Mouse (Mus musculus) lung, embryonic 16.5 days (tissue): ENCODE data around the gene Gm7694. TPM values are rescaled to one million over a fixed set of nuclear protein-coding genes. Genes with fewer than 3 reads are reported as not detected.

Experiments used
- ATAC-seq: fragments of 200-750 bp; cut with Nextera tagmentation; 2 replicates; pipeline ENCODE4 v1.8.0; 2017; ENCODE audit warnings: low read depth, mild to moderate bottlenecking, moderate library complexity
- H3K27ac ChIP-seq: fragments of 300-500 bp; sonication (generic); 2 replicates; pipeline ENCODE4 v1.5.1; 2014; ENCODE audit warnings: mild to moderate bottlenecking, control low read depth, low read length
- H3K27me3 ChIP-seq: fragments of 300-500 bp; sonication (generic); 2 replicates; pipeline ENCODE4 v1.6.1; 2014; ENCODE audit warnings: low read depth, low read length, mixed read lengths; ENCODE audit not compliant: control insufficient read depth, insufficient read depth
- H3K36me3 ChIP-seq: fragments of 300-500 bp; sonication (generic); 2 replicates; pipeline ENCODE4 v1.6.1; 2014; ENCODE audit warnings: low read length; ENCODE audit not compliant: control insufficient read depth, insufficient read depth
- H3K4me1 ChIP-seq: fragments of 300-500 bp; sonication (generic); replicated peaks from 2 replicates; pipeline ENCODE4 v1.6.1; 2014; ENCODE audit warnings: low read length, mixed read lengths; ENCODE audit not compliant: control insufficient read depth, insufficient read depth
- H3K4me2 ChIP-seq: fragments of 300-500 bp; sonication (generic); 2 replicates; pipeline ENCODE4 v1.6.1; 2014; ENCODE audit warnings: low read depth, low read length, control low read depth
- H3K4me3 ChIP-seq: fragments of 300-500 bp; sonication (generic); 2 replicates; pipeline ENCODE4 v1.5.1; 2014; ENCODE audit warnings: mild to moderate bottlenecking, low read length, control low read depth
- H3K9ac ChIP-seq: fragments of 300-500 bp; sonication (generic); 2 replicates; pipeline ENCODE4 v1.6.1; 2014; ENCODE audit warnings: low read length, control low read depth
- H3K9me3 ChIP-seq: fragments of 300-500 bp; sonication (generic); 2 replicates; pipeline ENCODE4 v1.6.1; 2016; ENCODE audit warnings: low read length; ENCODE audit not compliant: control insufficient read depth
- WGBS: fragments of 180-500 bp; shearing (Covaris S2); extraction: QIAGEN DNeasy Blood & Tissue Kit; methylation state at CpG from one replicate; pipeline ENCODE4 v1.1.7; 2014; 5-methylcytosine and 5-hydroxymethylcytosine counted together
- polyA plus RNA-seq: library from polyadenylated mRNA; unstranded; fragments of >200 nt; fragmentation: Nextera tagmentation; extraction: Ambion mirVana; gene quantifications from 2 replicates; pipeline ENCODE4 v1.2.1, GENCODE M21; 2015

Gm7694 gene
- polyA plus RNA-seq, 1 experiment from 2014 or later: 3.3 TPM

GRCm38 (mm10) chr1:170324312-170324711 lies 18.2 kb upstream of the Gm7694 start:
- peak; percentile 37; the same call in 1 of the 2 replicates for ATAC-seq
- H3K27ac ChIP-seq: no peak overlapping the region
- WGBS: 61% methylated on average over 1 of the region's 1 CpGs

DNA sequence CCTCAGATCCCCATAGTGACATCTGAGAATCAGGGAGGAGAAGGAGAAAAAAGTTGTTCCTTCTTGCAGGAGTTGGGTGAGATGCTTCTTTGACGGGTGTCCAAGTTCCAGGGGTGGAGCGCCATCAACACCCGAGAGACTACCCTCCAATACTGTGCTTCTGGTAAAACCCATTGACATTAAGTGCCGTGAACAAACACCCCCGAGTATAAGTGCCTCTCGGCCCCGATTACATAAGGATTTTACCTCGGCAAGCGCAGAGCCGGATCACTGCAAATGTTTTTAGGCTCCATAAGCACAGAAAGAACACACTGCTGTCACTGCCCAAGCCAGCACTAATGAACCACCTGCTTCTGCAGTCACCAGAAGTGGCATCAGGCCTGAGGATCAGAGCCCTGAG lies 16.9 kb upstream of the Gm7694 start:
- H3K36me3 ChIP-seq: no peaks in the 10 kb centered on the region
- no peak overlapping the region for H3K27ac ChIP-seq
- peak; percentile 86 for ATAC-seq
- WGBS: 62% methylated on average over 10 of the region's 10 CpGs
- H3K27me3 ChIP-seq: no peaks in the 10 kb centered on the region
- no peak overlapping the region for H3K9ac ChIP-seq
- H3K4me3 ChIP-seq: no peak overlapping the region
- H3K4me2 ChIP-seq: no peak overlapping the region
- peaks cover 5% of the 10 kb centered on the region for H3K4me1 ChIP-seq
- H3K9me3 ChIP-seq: no peaks in the 10 kb centered on the region

More at GRCm38 (mm10) chr1:170324312-170324711, 18.2 kb upstream of the Gm7694 start:
- Histone ChIP-seq H3K4me2 (no peak overlapping the region), H3K27me3 (no peaks in the 10 kb centered on the region), H3K36me3 (no peaks in the 10 kb centered on the region), H3K4me3 (no peak overlapping the region), H3K9me3 (no peaks in the 10 kb centered on the region), H3K9ac (no peak overlapping the region), H3K4me1 (peaks cover 5% of the 10 kb centered on the region)

DNA sequence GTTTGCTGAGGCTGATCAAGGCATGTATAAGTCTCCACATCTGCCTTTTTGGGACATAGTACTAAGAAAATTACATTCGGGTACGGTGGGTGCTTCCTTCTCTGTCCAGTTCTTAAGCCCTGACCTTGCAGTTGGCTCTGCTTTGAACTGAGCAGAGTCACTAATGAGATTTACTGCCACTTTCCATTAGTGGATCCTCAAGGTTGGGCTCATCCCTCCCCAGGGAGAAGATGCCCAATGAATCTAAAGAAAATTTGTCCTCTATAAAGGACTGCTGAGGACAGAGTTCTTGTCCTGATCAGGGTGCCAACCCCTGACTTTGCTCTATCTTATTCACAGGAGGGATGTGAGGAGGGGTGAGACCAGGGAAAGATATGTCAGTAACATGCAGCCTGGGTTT lies 15.9 kb upstream of the Gm7694 start:
- Histone ChIP-seq H3K9me3 (no peaks in the 10 kb centered on the region), H3K27me3 (no peaks in the 10 kb centered on the region), H3K4me3 (no peak overlapping the region), H3K4me2 (no peak overlapping the region), H3K36me3 (no peaks in the 10 kb centered on the region), H3K27ac (no peak overlapping the region), H3K9ac (no peak overlapping the region), H3K4me1 (peaks cover 5% of the 10 kb centered on the region)
- 91% methylated on average over 2 of the region's 2 CpGs for WGBS
- ATAC-seq: no peak

GRCm38 (mm10) chr1:170311431-170311830 lies 5.3 kb upstream of the Gm7694 start:
- H3K27ac ChIP-seq: no peak overlapping the region
- H3K4me2 ChIP-seq: no peak overlapping the region
- no peaks in the 10 kb centered on the region for H3K36me3 ChIP-seq
- H3K9ac ChIP-seq: no peak overlapping the region
- no peaks in the 10 kb centered on the region for H3K9me3 ChIP-seq
- WGBS: 73% methylated on average over 6 of the region's 6 CpGs
- H3K27me3 ChIP-seq: no peaks in the 10 kb centered on the region
- no peaks in the 10 kb centered on the region for H3K4me1 ChIP-seq
- ATAC-seq: no peak
- no peak overlapping the region for H3K4me3 ChIP-seq

DNA sequence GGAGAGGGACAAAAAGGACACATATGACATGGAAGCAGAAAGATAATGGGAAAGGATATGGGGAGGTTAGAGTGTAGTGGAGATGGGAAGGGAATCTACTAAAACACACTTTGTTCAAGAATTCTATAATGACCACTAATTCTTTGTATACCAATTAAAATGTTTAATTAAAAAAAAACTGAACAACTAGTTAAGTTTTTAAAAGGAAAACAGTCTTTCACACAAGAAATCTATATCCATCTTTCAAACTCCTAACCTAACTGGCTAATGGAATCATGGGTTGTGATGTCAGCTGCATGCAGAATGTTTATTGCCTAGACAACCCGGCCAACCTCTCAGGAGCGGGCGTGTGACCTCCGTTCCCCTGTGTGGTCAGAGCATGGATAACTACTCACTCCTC lies 2.4 kb upstream of the Gm7694 start, which contains the start of gene Spata46:
Spata46 (plus strand) TSS at position 301 of the 400 bp plus-strand sequence.
- no peak within 1 kb of the TSS for H3K4me2 ChIP-seq
- no peaks in the 10 kb centered on the region for H3K36me3 ChIP-seq
- no peaks in the 10 kb centered on the region for H3K9me3 ChIP-seq
- H3K4me1 ChIP-seq: no peaks in the 10 kb centered on the region
- ATAC-seq: no peak
- H3K9ac ChIP-seq: no peak within 1 kb of the TSS
- 85% methylated on average over 4 of the region's 4 CpGs for WGBS
- H3K27me3 ChIP-seq: no peaks in the 10 kb centered on the region
- no peak within 1 kb of the TSS for H3K27ac ChIP-seq
- no peak within 1 kb of the TSS for H3K4me3 ChIP-seq

DNA sequence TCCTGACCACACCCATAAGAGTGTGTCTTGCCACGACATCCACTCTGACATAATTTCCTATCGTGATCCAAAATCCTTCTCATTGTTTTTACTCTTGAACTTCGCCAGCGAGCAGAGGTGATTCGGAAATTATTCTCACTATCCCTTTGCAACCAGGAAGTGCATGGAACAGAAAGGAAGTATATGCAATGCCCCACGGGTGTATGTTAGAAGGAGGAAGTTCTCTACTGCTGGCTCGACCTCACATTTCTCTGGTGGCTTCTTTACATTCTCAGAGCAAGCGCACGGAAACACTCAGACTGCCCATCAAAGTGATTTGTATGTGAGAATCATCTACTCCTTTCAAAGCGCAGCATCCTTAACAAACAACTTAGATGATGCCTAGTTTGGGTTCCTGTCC lies 1.1 kb downstream of the Gm7694 start:
- Histone ChIP-seq H3K9ac (no peak overlapping the region), H3K27me3 (no peaks in the 10 kb centered on the region), H3K4me1 (no peaks in the 10 kb centered on the region), H3K27ac (no peak overlapping the region), H3K9me3 (no peaks in the 10 kb centered on the region), H3K4me2 (no peak overlapping the region), H3K36me3 (no peaks in the 10 kb centered on the region), H3K4me3 (no peak overlapping the region)
- 85% methylated on average over 10 of the region's 10 CpGs for WGBS
- ATAC-seq: no peak

GRCm38 (mm10) chr1:170303103-170303502 lies 3.0 kb downstream of the Gm7694 start:
- Histone ChIP-seq H3K4me3 (no peak overlapping the region), H3K9ac (no peak overlapping the region), H3K4me2 (no peak overlapping the region), H3K27me3 (no peaks in the 10 kb centered on the region), H3K4me1 (no peaks in the 10 kb centered on the region), H3K36me3 (no peaks in the 10 kb centered on the region), H3K9me3 (no peaks in the 10 kb centered on the region), H3K27ac (no peak overlapping the region)
- no peak for ATAC-seq
- 62% methylated on average over 6 of the region's 6 CpGs for WGBS

DNA sequence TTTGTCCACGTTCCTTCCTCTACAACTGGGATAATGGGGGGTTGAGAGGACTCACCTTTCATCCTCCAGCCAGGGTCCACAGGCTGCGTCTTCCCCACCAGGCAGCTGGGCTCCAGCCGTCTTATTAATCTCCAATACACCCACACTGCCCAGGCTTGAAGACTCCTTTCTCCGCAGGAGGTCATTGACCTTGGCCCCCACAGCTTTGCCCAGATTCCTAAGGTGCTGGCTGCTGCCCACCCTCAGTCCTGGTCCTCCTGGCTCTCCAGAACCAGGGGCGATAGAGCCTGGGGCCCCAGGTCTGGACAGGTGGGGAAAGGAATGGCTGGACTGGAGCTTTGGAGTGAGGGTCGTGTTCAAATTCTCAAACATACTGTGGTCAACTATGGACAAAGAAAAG lies 3.7 kb downstream of the Gm7694 start:
- H3K9me3 ChIP-seq: no peaks in the 10 kb centered on the region
- no peaks in the 10 kb centered on the region for H3K27me3 ChIP-seq
- 77% methylated on average over 6 of the region's 6 CpGs for WGBS
- H3K4me2 ChIP-seq: no peak overlapping the region
- no peak overlapping the region for H3K4me3 ChIP-seq
- H3K27ac ChIP-seq: no peak overlapping the region
- H3K36me3 ChIP-seq: no peaks in the 10 kb centered on the region
- no peak overlapping the region for H3K9ac ChIP-seq
- ATAC-seq: no peak
- H3K4me1 ChIP-seq: no peaks in the 10 kb centered on the region

GRCm38 (mm10) chr1:170301686-170302085 lies 4.4 kb downstream of the Gm7694 start:
- WGBS: 91% methylated on average over 9 of the region's 9 CpGs
- Histone ChIP-seq H3K4me2 (no peak overlapping the region), H3K9me3 (no peaks in the 10 kb centered on the region), H3K27ac (no peak overlapping the region), H3K9ac (no peak overlapping the region), H3K4me3 (no peak overlapping the region), H3K4me1 (no peaks in the 10 kb centered on the region), H3K27me3 (no peaks in the 10 kb centered on the region), H3K36me3 (no peaks in the 10 kb centered on the region)
- no peak for ATAC-seq

- no peak overlapping the region for H3K4me3 ChIP-seq
- ATAC-seq: no peak
- no peaks in the 10 kb centered on the region for H3K27me3 ChIP-seq
- 75% methylated on average over 4 of the region's 4 CpGs for WGBS
- no peak overlapping the region for H3K9ac ChIP-seq
- H3K9me3 ChIP-seq: no peaks in the 10 kb centered on the region
- no peaks in the 10 kb centered on the region for H3K4me1 ChIP-seq
- H3K36me3 ChIP-seq: no peaks in the 10 kb centered on the region
- H3K4me2 ChIP-seq: no peak overlapping the region
- H3K27ac ChIP-seq: no peak overlapping the region
Measured at GRCm38 (mm10) chr1:170299496-170299895, 6.6 kb downstream of the Gm7694 start.
